Comparison of ENCODE assay signal across 8 mouse cellular contexts in the genomic region with DNA sequence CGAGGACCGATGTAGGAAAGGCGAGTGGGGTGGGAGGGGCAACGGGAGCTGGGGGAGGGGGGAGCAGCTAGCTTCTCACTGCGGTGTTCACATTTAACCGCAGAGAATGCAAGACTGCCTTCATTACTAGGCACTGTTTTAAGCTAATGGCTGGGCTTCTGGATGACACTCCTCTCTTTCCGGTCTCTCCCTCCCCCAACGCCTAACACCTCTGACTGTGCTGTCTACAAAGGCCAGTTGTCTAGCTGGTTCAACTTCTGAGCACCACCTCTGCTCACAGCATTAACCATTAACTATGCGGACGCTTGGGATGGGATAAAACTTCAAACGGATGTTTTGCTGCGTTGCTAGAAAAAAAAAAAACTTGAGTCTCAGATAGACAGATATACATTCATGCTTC. TPM values are rescaled to one million over a fixed set of nuclear protein-coding genes. Genes with fewer than 3 reads are reported as not detected.
DNase-seq lines count a peak whose midpoint lies in the region; ATAC-seq lines count a peak whose summit lies in the region.
"Had no signal": no experiment of that assay in that cellular context is flagged by ENCODE, and none has a peak within 500 bp of the region (broad histone marks: within the 10 kb centered on the region; RNA-seq: fewer than 3 reads in every experiment).

No protein-coding gene starts in this region.

- WGBS in midbrain, embryonic 11.5 days = 6% methylated on average over 12 of the region's 12 CpGs
- WGBS in midbrain, embryonic 15.5 days = 7% methylated on average over 12 of the region's 12 CpGs
- WGBS in intestine, embryonic 15.5 days = 19% methylated on average over 12 of the region's 12 CpGs
- 11% methylated on average over 12 of the region's 12 CpGs for whole genome bisulfite sequencing in liver, embryonic 11.5 days

- no peak overlapping the region for H3K4me3 ChIP-seq in midbrain, embryonic 11.5 days (ENCODE audit: low read depth, low read length)
- H3K4me3 ChIP-seq in midbrain, embryonic 15.5 days = no peak overlapping the region
- no peak overlapping the region for H3K4me3 ChIP-seq in intestine, embryonic 15.5 days (replicated peaks)
- H3K4me3 ChIP-seq in liver, embryonic 11.5 days (ENCODE audit: low read depth, low read length) = no peak overlapping the region

- no peaks in the 10 kb centered on the region for H3K9me3 ChIP-seq in midbrain, embryonic 11.5 days (ENCODE audit: control insufficient read depth, low read length)
- no peaks in the 10 kb centered on the region for H3K9me3 ChIP-seq in midbrain, embryonic 15.5 days
- no peaks in the 10 kb centered on the region for H3K9me3 ChIP-seq in intestine, embryonic 15.5 days
- H3K9me3 ChIP-seq in liver, embryonic 11.5 days (ENCODE audit: control insufficient read depth, low read length) = no peaks in the 10 kb centered on the region

- H3K27me3 ChIP-seq in midbrain, embryonic 11.5 days (ENCODE audit: control insufficient read depth, insufficient read depth, low read length) = no peaks in the 10 kb centered on the region
- H3K27me3 ChIP-seq in midbrain, embryonic 15.5 days (replicated peaks) = 0 out of 2 replicates have a peak, but pooled peaks cover 8% of the 10 kb centered on the region
- H3K27me3 ChIP-seq in intestine, embryonic 15.5 days (replicated peaks) = no peaks in the 10 kb centered on the region
- no peaks in the 10 kb centered on the region; the same call in 1 of the 2 replicates for H3K27me3 ChIP-seq in liver, embryonic 11.5 days (replicated peaks; ENCODE audit: control insufficient read depth, insufficient read depth, low read length)

- no peak overlapping the region for H3K27ac ChIP-seq in midbrain, embryonic 11.5 days (ENCODE audit: low read depth, low read length)
- no peak overlapping the region for H3K27ac ChIP-seq in midbrain, embryonic 15.5 days
- H3K27ac ChIP-seq in intestine, embryonic 15.5 days = no peak overlapping the region
- H3K27ac ChIP-seq in liver, embryonic 11.5 days (ENCODE audit: low read depth, low read length) = no peak overlapping the region

- ATAC-seq in midbrain, embryonic 11.5 days (ENCODE audit: low FRiP score) = no peak
- ATAC-seq in midbrain, embryonic 15.5 days (replicated peaks) = no peak
- peak; percentile 84 for ATAC-seq in intestine, embryonic 15.5 days
- ATAC-seq in liver, embryonic 11.5 days (replicated peaks; ENCODE audit: low FRiP score) = peak; percentile 49; the same call in 1 of the 2 replicates

- H3K4me2 ChIP-seq in midbrain, embryonic 11.5 days = peak overlapping the region; percentile 19; the same call in 1 of the 2 replicates
- H3K4me2 ChIP-seq in midbrain, embryonic 15.5 days = no peak overlapping the region
- peak overlapping the region; percentile 34; the same call in 1 of the 2 replicates for H3K4me2 ChIP-seq in intestine, embryonic 15.5 days (replicated peaks)
- H3K4me2 ChIP-seq in liver, embryonic 11.5 days = peak overlapping the region; percentile 43

- peaks cover 42% of the 10 kb centered on the region for H3K4me1 ChIP-seq in midbrain, embryonic 11.5 days (ENCODE audit: control insufficient read depth, insufficient read depth, low read length)
- peaks cover 7% of the 10 kb centered on the region; the same call in 1 of the 2 replicates for H3K4me1 ChIP-seq in midbrain, embryonic 15.5 days
- peaks cover 11% of the 10 kb centered on the region; the same call in 1 of the 2 replicates for H3K4me1 ChIP-seq in intestine, embryonic 15.5 days (replicated peaks)
- H3K4me1 ChIP-seq in liver, embryonic 11.5 days (replicated peaks; ENCODE audit: control insufficient read depth, insufficient read depth, low read length) = peaks cover 11% of the 10 kb centered on the region; the same call in 1 of the 2 replicates

- H3K36me3 ChIP-seq in midbrain, embryonic 11.5 days (ENCODE audit: control insufficient read depth, insufficient read depth, low read length) = no peaks in the 10 kb centered on the region
- H3K36me3 ChIP-seq in midbrain, embryonic 15.5 days (replicated peaks) = no peaks in the 10 kb centered on the region
- H3K36me3 ChIP-seq in intestine, embryonic 15.5 days = no peaks in the 10 kb centered on the region
- no peaks in the 10 kb centered on the region for H3K36me3 ChIP-seq in liver, embryonic 11.5 days (ENCODE audit: control insufficient read depth, insufficient read depth, low read length)

- peak; percentile 86 for DNase-seq in midbrain, embryonic 11.5 days (ENCODE audit: low spot score, missing footprints)
- DNase-seq in liver, embryonic 11.5 days (ENCODE audit: low spot score) = peak; percentile 36
- DNase-seq in thymus, postnatal 25 days = peak; percentile 2
- DNase-seq in cerebellum, postnatal 25 days = no peak
- no peak for DNase-seq in right cerebral cortex, adult 2 months (ENCODE audit: low spot score in 2 of 2)

- no peak overlapping the region for H3K9ac ChIP-seq in midbrain, embryonic 11.5 days (ENCODE audit: low read length)
- H3K9ac ChIP-seq in midbrain, embryonic 15.5 days = no peak overlapping the region
- H3K9ac ChIP-seq in intestine, embryonic 15.5 days = no peak overlapping the region
- no peak overlapping the region for H3K9ac ChIP-seq in liver, embryonic 11.5 days (ENCODE audit: low read depth, low read length)

RNA-seq across cellular contexts. Expression of a gene that starts 45.3 kb away (rescaled TPM):
- 6.1 and 6.5 TPM in 2 replicates for polyA plus RNA-seq in midbrain, embryonic 11.5 days (2014; fragmentation: Nextera tagmentation; extraction: Ambion mirVana)
- polyA plus RNA-seq in midbrain, embryonic 15.5 days (2015; fragmentation: Nextera tagmentation; extraction: Ambion mirVana) = 15.1 and 20.7 TPM in 2 replicates
- polyA plus RNA-seq in intestine, embryonic 15.5 days (2015; fragmentation: Nextera tagmentation; extraction: Ambion mirVana) = not detected in 2 replicates
- not detected in 2 replicates for polyA plus RNA-seq in liver, embryonic 11.5 days (2014; fragmentation: Nextera tagmentation; extraction: Ambion mirVana)
- polyA plus RNA-seq: heart, embryonic 14.5 days had no signal

Comparison
In these comparisons a context has a peak if more than half of its experiments do, and no peak if none do; other contexts are left out.
1. ATAC-seq: peak in intestine, embryonic 15.5 days (single experiment) and liver, embryonic 11.5 days (single experiment); none in midbrain, embryonic 11.5 days (single experiment) and midbrain, embryonic 15.5 days (single experiment).
2. DNase-seq: peak in midbrain, embryonic 11.5 days (single experiment), liver, embryonic 11.5 days (single experiment) and thymus, postnatal 25 days (single experiment); none in cerebellum, postnatal 25 days (0 of 2) and right cerebral cortex, adult 2 months (0 of 2).